Mouse (Mus musculus): ENCODE results near the gene Vmn1r61. TPM values are rescaled to one million over a fixed set of nuclear protein-coding genes. Genes with fewer than 3 reads are reported as not detected.

The Vmn1r61 gene
- polyA plus RNA-seq (2016; fragmentation: Nextera tagmentation; extraction: Ambion mirVana) = not detected in 2 replicates

- no peak for DNase-seq (ENCODE audit: low spot score)
- Histone ChIP-seq H3K27me3 (ENCODE audit: low read depth, poor library complexity, severe bottlenecking) (no peaks in the 10 kb centered on the region), H3K27ac (replicated peaks) (no peak within 1 kb of the TSS), H3K36me3 (no peaks in the 10 kb centered on the region), H3K9me3 (replicated peaks) (peaks cover 36% of the 10 kb centered on the region), H3K4me1 (no peaks in the 10 kb centered on the region), H3K4me3 (no peak within 1 kb of the TSS)
Observed at GRCm38 (mm10) chr7:5613195-5613594, at the start of gene Vmn1r61. Gene Vmn1r61 (minus strand): TSS chr7:5613295.

Other genes with a start within 250 kb of the Vmn1r61 start
- gene Vmn1r58, start 199.9 kb downstream of the Vmn1r61 start, polyA plus RNA-seq (2016; fragmentation: Nextera tagmentation; extraction: Ambion mirVana) = not detected in 2 replicates
- gene Vmn1r59, start 156.5 kb downstream of the Vmn1r61 start, polyA plus RNA-seq (2016; fragmentation: Nextera tagmentation; extraction: Ambion mirVana) = not detected in 2 replicates
- not detected in 2 replicates for gene Vmn2r28, start 119.3 kb downstream of the Vmn1r61 start, polyA plus RNA-seq (2016; fragmentation: Nextera tagmentation; extraction: Ambion mirVana)
- gene Vmn1r60, start 66.0 kb downstream of the Vmn1r61 start, polyA plus RNA-seq (2016; fragmentation: Nextera tagmentation; extraction: Ambion mirVana) = not detected in 2 replicates
- gene Vmn1r62, start 60.3 kb upstream of the Vmn1r61 start, polyA plus RNA-seq (2016; fragmentation: Nextera tagmentation; extraction: Ambion mirVana) = not detected in 2 replicates
- not detected in 2 replicates for gene Vmn1r63, start 192.2 kb upstream of the Vmn1r61 start, polyA plus RNA-seq (2016; fragmentation: Nextera tagmentation; extraction: Ambion mirVana)

Data from midbrain, embryonic 10.5 days (tissue).